Mouse (Mus musculus) erythroblast, embryonic 14.5 days (primary cell): Measurements from ENCODE around the gene Afmid.

ENCODE experiments used
- GATA1 ChIP-seq: IDR thresholded peaks from 2 replicates; pipeline ENCODE4 v1.6.1; 2012; ENCODE audit warnings: low read length, inconsistent platforms, mixed read lengths
- TAL1 ChIP-seq: IDR thresholded peaks from 3 replicates; pipeline ENCODE4 v1.6.1; 2012; ENCODE audit warnings: low read length, inconsistent platforms, mixed read lengths

GRCm38 (mm10) chr11:117847593-117848215 lies 22.0 kb downstream of the Afmid start:
- TF ChIP-seq TAL1 (no peak), GATA1 (no peak)
